Mouse (Mus musculus): ENCODE data around the gene Ccdc136. TPM values are rescaled to one million over a fixed set of nuclear protein-coding genes. Genes with fewer than 3 reads are reported as not detected.

Ccdc136 gene
- polyA plus RNA-seq, 1 experiment from 2014 or later = 27.2 TPM

GRCm38 (mm10) chr6:29432156-29432555 lies 36.0 kb downstream of the Ccdc136 start:
- Histone ChIP-seq H3K27me3 (peaks cover 61% of the 10 kb centered on the region), H3K36me3 (no peaks in the 10 kb centered on the region), H3K4me2 (replicated peaks) (no peak overlapping the region), H3K27ac (replicated peaks) (no peak overlapping the region), H3K9me3 (no peaks in the 10 kb centered on the region), H3K9ac (replicated peaks) (no peak overlapping the region), H3K4me1 (peaks cover 47% of the 10 kb centered on the region), H3K4me3 (no peak overlapping the region)
- 22% methylated on average over 3 of the region's 3 CpGs for WGBS
- no peak for ATAC-seq (ENCODE audit: low FRiP score, low read depth)

- Histone ChIP-seq H3K27me3 (peaks cover 61% of the 10 kb centered on the region), H3K4me3 (peak overlapping the region; percentile 47), H3K9ac (replicated peaks) (peak overlapping the region; percentile 43), H3K27ac (replicated peaks) (no peak overlapping the region), H3K4me1 (peaks cover 47% of the 10 kb centered on the region), H3K9me3 (no peaks in the 10 kb centered on the region), H3K36me3 (no peaks in the 10 kb centered on the region), H3K4me2 (replicated peaks) (peak overlapping the region; percentile 85)
- no peak for ATAC-seq (ENCODE audit: low FRiP score, low read depth)
Measured at GRCm38 (mm10) chr6:29432676-29433037, 36.5 kb downstream of the Ccdc136 start.

GRCm38 (mm10) chr6:29433038-29433803 lies 37.1 kb downstream of the Ccdc136 start, which contains the start of gene Flnc:
TSS of gene Flnc (plus strand) at chr6:29433256.
- 2% methylated on average over 53 of the region's 77 CpGs for WGBS
- no peak within 1 kb of the TSS for H3K27ac ChIP-seq (replicated peaks)

GRCm38 (mm10) chr6:29433804-29434795 lies 38.0 kb downstream of the Ccdc136 start:
- H3K4me2 ChIP-seq (replicated peaks) = peak overlapping the region; percentile 85
- peak overlapping the region; percentile 47 for H3K4me3 ChIP-seq
- H3K36me3 ChIP-seq = no peaks in the 10 kb centered on the region
- 5% methylated on average over 27 of the region's 27 CpGs for WGBS
- no peak for ATAC-seq (ENCODE audit: low FRiP score, low read depth)
- no peak overlapping the region for H3K27ac ChIP-seq (replicated peaks)
- H3K4me1 ChIP-seq = peaks cover 47% of the 10 kb centered on the region
- H3K27me3 ChIP-seq = peaks cover 61% of the 10 kb centered on the region
- no peak overlapping the region; the same call in 1 of the 2 replicates for H3K9ac ChIP-seq (replicated peaks)
- no peaks in the 10 kb centered on the region for H3K9me3 ChIP-seq

More at GRCm38 (mm10) chr6:29433038-29433803, 37.1 kb downstream of the Ccdc136 start, which contains the start of gene Flnc:
- Histone ChIP-seq H3K4me1 (peaks cover 47% of the 10 kb centered on the region), H3K27me3 (peaks cover 61% of the 10 kb centered on the region), H3K36me3 (no peaks in the 10 kb centered on the region), H3K4me3 (peak within 1 kb of the TSS; percentile 47), H3K9me3 (no peaks in the 10 kb centered on the region), H3K9ac (replicated peaks) (peak within 1 kb of the TSS; percentile 43), H3K4me2 (replicated peaks) (peak within 1 kb of the TSS; percentile 85)
- ATAC-seq (ENCODE audit: low FRiP score, low read depth) = 0 out of 2 replicates have a peak, but pooled peaks have one; percentile 10

GRCm38 (mm10) chr6:29434911-29435691 lies 39.0 kb downstream of the Ccdc136 start:
- peak overlapping the region; percentile 85 for H3K4me2 ChIP-seq (replicated peaks)
- peaks cover 47% of the 10 kb centered on the region for H3K4me1 ChIP-seq
- H3K9ac ChIP-seq (replicated peaks) = peak overlapping the region; percentile 3; the same call in 1 of the 2 replicates
- H3K9me3 ChIP-seq = no peaks in the 10 kb centered on the region
- WGBS = 4% methylated on average over 13 of the region's 13 CpGs
- peak overlapping the region; percentile 47 for H3K4me3 ChIP-seq
- H3K27me3 ChIP-seq = peaks cover 60% of the 10 kb centered on the region
- no peaks in the 10 kb centered on the region for H3K36me3 ChIP-seq
- peak overlapping the region; percentile 64 for H3K27ac ChIP-seq (replicated peaks)
- peak; percentile 53 for ATAC-seq (ENCODE audit: low FRiP score, low read depth)

GRCm38 (mm10) chr6:29435940-29436451 lies 39.9 kb downstream of the Ccdc136 start:
- H3K9ac ChIP-seq (replicated peaks) = peak overlapping the region; percentile 3; the same call in 1 of the 2 replicates
- no peaks in the 10 kb centered on the region for H3K36me3 ChIP-seq
- peaks cover 47% of the 10 kb centered on the region for H3K4me1 ChIP-seq
- peaks cover 51% of the 10 kb centered on the region for H3K27me3 ChIP-seq
- peak; percentile 44 for ATAC-seq (ENCODE audit: low FRiP score, low read depth)
- H3K9me3 ChIP-seq = no peaks in the 10 kb centered on the region
- peak overlapping the region; percentile 64 for H3K27ac ChIP-seq (replicated peaks)
- no peak overlapping the region for H3K4me3 ChIP-seq
- 10% methylated on average over 6 of the region's 6 CpGs for WGBS
- peak overlapping the region; percentile 85 for H3K4me2 ChIP-seq (replicated peaks)

GRCm38 (mm10) chr6:29436461-29436934 lies 40.4 kb downstream of the Ccdc136 start:
- Histone ChIP-seq H3K4me3 (no peak overlapping the region), H3K9me3 (no peaks in the 10 kb centered on the region), H3K27ac (replicated peaks) (peak overlapping the region; percentile 64), H3K4me2 (replicated peaks) (peak overlapping the region; percentile 85), H3K9ac (replicated peaks) (peak overlapping the region; percentile 3; the same call in 1 of the 2 replicates), H3K27me3 (peaks cover 46% of the 10 kb centered on the region), H3K36me3 (no peaks in the 10 kb centered on the region), H3K4me1 (peaks cover 43% of the 10 kb centered on the region)
- peak; percentile 47 for ATAC-seq (ENCODE audit: low FRiP score, low read depth)
- WGBS = 7% methylated on average over 11 of the region's 11 CpGs

- Histone ChIP-seq H3K9ac (replicated peaks) (no peak overlapping the region), H3K9me3 (no peaks in the 10 kb centered on the region), H3K4me2 (replicated peaks) (no peak overlapping the region), H3K36me3 (no peaks in the 10 kb centered on the region), H3K27ac (replicated peaks) (no peak overlapping the region), H3K4me3 (no peak overlapping the region), H3K4me1 (peaks cover 26% of the 10 kb centered on the region), H3K27me3 (peaks cover 18% of the 10 kb centered on the region)
- ATAC-seq (ENCODE audit: low FRiP score, low read depth) = no peak
- WGBS = 78% methylated on average over 4 of the region's 4 CpGs
Measured at GRCm38 (mm10) chr6:29439251-29439650, 43.1 kb downstream of the Ccdc136 start.

- Histone ChIP-seq H3K27me3 (peaks cover 13% of the 10 kb centered on the region), H3K9ac (replicated peaks) (no peak overlapping the region)
- ATAC-seq (ENCODE audit: low FRiP score, low read depth) = no peak
Measured at GRCm38 (mm10) chr6:29439789-29440188, 43.7 kb downstream of the Ccdc136 start.

GRCm38 (mm10) chr6:29444773-29445172 lies 48.7 kb downstream of the Ccdc136 start:
- H3K27me3 ChIP-seq = no peaks in the 10 kb centered on the region
- no peak for ATAC-seq (ENCODE audit: low FRiP score, low read depth)
- H3K4me2 ChIP-seq (replicated peaks) = no peak overlapping the region

More at GRCm38 (mm10) chr6:29439789-29440188, 43.7 kb downstream of the Ccdc136 start:
- H3K9me3 ChIP-seq = no peaks in the 10 kb centered on the region
- no peak overlapping the region for H3K4me2 ChIP-seq (replicated peaks)
- H3K27ac ChIP-seq (replicated peaks) = no peak overlapping the region
- no peak overlapping the region for H3K4me3 ChIP-seq
- peaks cover 21% of the 10 kb centered on the region for H3K4me1 ChIP-seq
- WGBS = 90% methylated on average over 6 of the region's 6 CpGs
- H3K36me3 ChIP-seq = no peaks in the 10 kb centered on the region

GRCm38 (mm10) chr6:29445354-29445753 lies 49.2 kb downstream of the Ccdc136 start:
- no peaks in the 10 kb centered on the region for H3K4me1 ChIP-seq
- no peaks in the 10 kb centered on the region for H3K36me3 ChIP-seq
- H3K27me3 ChIP-seq = no peaks in the 10 kb centered on the region
- no peaks in the 10 kb centered on the region for H3K9me3 ChIP-seq
- no peak overlapping the region for H3K4me2 ChIP-seq (replicated peaks)
- ATAC-seq (ENCODE audit: low FRiP score, low read depth) = no peak
- 95% methylated on average over 7 of the region's 7 CpGs for WGBS
- H3K4me3 ChIP-seq = no peak overlapping the region
- H3K27ac ChIP-seq (replicated peaks) = no peak overlapping the region
- no peak overlapping the region for H3K9ac ChIP-seq (replicated peaks)

More at GRCm38 (mm10) chr6:29444773-29445172, 48.7 kb downstream of the Ccdc136 start:
- Histone ChIP-seq H3K4me1 (no peaks in the 10 kb centered on the region), H3K36me3 (no peaks in the 10 kb centered on the region), H3K27ac (replicated peaks) (no peak overlapping the region), H3K9ac (replicated peaks) (no peak overlapping the region), H3K9me3 (no peaks in the 10 kb centered on the region), H3K4me3 (no peak overlapping the region)
- 77% methylated on average over 11 of the region's 11 CpGs for WGBS
